Mouse (Mus musculus): ENCODE results near the gene Rnf114.

- TF ChIP-seq POLR2A (IDR thresholded peaks at IDR 0.05; ENCODE audit: extremely low read depth, insufficient read depth, low read length) (no peak), CTCF (IDR thresholded peaks at IDR 0.05; ENCODE audit: low read depth, low read length) (no peak)
Observed at GRCm38 (mm10) chr2:167552927-167553402, 60.5 kb downstream of the Rnf114 start.
